Mouse (Mus musculus): ENCODE measurements around the gene Atp6v0e2.

DNA sequence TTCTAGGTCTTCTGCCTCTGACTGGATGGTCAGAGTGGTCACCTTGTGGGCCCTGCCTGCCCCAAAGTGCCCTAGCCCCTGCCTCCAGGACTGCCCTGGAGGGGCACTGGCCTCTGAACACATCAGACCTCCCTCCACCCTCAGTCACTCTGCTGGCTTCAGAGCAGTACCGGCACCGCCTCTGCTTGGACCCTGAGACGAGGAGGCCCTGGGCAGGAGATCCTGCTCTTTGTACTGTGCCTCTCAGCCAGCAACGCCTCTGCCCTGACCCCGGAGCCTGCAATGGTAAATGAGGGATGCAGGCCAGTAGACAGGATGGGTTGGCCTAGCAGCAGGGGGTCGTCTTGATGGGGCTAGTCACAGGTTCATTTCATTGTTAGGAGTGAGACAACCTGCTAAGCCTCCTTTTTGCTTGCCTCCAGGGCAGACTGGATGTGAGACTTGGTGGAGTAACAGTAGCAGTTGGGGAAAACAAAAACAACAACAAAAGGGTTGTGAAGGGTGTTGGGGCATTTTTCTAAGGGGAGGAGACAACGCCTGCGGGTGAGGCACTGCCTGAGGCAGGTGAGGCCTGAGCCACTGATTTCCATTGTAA is 44.2 kb upstream of the Atp6v0e2 start:
- TF ChIP-seq CTCF (conservative IDR thresholded peaks at IDR 0.05 in 1 of 2, IDR thresholded peaks at IDR 0.05 in 1 of 2; ENCODE audit: low read depth in 2 of 2, low read length in 2 of 2), result no peak
- no peak for TF ChIP-seq PAX5 (IDR thresholded peaks at IDR 0.05; ENCODE audit: low read length)
- no peak for TF ChIP-seq POLR2A (IDR thresholded peaks at IDR 0.05; ENCODE audit: low read depth, low read length)
- no peak for TF ChIP-seq USF1 (IDR thresholded peaks at IDR 0.05; ENCODE audit: low read depth, low read length)
- no peak for TF ChIP-seq ZNF384 (IDR thresholded peaks at IDR 0.05; ENCODE audit: low read depth, low read length)
- TF ChIP-seq MXI1 (IDR thresholded peaks at IDR 0.05; ENCODE audit: low read depth, low read length), result no peak
- no peak for TF ChIP-seq E2F4 (IDR thresholded peaks at IDR 0.05; ENCODE audit: insufficient replicate concordance, low read depth, low read length)

Data from CH12.LX (cell line).